Mouse (Mus musculus) right cerebral cortex, adult 2 months (tissue): ENCODE data around the gene Pmm1.

Experiments
- DNase-seq, 2 experiments: peaks; one replicate each; pipeline ENCODE4 v3.0.0; 2021 to 2022; ENCODE audit warnings: low spot score in 2 of 2

Gene Pmm1

DNA sequence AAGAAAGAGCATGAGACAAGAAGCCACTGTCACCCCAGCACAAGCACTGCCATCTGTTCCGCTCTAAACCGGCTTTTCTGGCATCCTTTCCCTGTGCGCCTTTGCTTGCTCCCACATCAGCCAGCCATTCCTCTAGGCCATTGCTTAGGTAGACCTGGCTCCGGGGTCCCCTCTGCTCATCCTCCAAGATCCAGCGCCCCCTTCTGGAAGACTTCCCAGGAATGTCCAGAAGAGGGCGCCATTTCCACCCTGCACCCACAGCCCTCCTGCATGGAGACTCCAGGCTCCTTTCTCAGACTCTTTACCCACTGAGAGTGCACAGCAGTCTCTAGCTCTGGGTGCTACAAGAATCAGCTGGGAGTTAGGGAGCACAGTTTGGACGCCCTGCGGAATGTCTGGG, 4.3 kb downstream of the Pmm1 start:
- peak in 1 of 2 experiments; percentile 60 for DNase-seq

DNA sequence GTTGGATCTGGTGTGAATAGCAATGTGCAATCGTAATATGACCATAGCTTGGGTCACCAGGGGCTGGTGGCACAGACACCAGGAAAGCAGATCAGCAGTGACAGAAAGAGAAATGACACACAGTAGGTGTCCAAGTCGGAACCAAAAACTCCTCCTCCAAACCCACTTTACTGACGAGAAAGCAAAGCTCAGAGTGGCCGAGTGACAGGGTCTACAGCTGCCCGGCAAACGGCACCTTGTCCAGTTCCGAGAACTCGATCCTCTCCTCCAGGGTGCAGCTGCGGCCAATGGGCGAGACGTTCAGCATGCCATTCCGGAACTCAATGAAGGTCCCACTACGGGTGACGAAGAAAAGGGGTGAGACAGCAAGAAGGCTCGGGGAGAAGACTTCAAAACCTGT, 5.3 kb downstream of the Pmm1 start:
- DNase-seq: no peak

DNA sequence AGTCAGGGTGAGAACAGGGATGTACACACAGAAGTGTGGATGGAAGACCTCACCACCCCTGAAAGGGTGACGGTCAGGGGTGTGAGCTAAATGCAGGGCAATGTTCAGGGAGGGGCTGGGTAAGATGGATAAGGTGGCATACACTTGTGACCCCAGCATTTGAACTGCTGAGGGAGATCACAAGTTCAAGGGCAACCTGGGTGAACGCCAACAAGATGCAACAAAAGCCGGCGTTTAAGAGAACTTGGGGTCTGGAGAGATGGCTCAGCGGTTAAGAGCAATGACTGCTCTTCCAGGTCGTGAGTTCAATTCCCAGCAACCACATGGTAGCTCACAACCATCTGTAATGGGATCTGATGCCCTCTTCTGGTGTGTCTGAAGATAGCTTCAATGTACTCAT, 6.0 kb downstream of the Pmm1 start:
- no peak for DNase-seq

DNA sequence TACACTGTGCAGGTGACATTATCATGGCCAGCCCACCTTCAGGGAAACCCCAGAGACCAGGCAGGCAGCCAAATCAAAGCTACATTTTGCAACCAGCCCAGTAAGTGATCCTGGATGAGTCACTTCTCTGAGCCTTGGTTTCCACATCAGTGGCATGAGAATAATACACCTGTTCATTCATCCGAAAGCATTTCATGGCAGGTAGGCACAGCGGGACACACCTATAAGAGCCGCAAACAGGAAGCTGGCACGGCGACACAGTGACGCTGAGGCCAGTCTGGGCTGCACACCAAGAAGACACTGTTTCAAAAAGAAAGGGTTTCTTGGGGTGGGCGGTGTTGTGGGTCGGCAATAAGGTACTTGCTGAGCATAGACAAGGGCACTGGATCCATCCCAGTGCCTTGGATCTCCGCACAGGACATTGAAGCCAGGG, 6.6 kb downstream of the Pmm1 start:
- no peak for DNase-seq

DNA sequence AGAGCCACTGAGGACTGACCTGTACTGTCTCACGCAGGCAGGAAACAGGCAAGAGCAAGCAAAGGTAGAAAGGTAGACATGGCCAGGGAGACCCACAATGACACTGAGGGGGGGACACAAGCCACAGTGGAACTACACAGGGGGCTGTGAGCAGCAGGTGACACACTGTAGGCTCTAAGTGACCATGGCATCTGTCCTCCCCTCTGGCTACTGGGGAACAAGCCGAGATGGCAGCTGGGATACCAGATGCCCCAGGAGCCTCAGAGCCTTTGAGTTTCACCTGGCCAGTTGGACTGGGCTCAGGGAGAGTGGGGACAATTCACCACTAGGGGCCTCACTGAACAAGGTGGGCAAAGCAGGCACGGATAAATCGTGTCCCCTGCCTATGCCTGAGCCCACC, 8.4 kb downstream of the Pmm1 start:
- no peak for DNase-seq

DNA sequence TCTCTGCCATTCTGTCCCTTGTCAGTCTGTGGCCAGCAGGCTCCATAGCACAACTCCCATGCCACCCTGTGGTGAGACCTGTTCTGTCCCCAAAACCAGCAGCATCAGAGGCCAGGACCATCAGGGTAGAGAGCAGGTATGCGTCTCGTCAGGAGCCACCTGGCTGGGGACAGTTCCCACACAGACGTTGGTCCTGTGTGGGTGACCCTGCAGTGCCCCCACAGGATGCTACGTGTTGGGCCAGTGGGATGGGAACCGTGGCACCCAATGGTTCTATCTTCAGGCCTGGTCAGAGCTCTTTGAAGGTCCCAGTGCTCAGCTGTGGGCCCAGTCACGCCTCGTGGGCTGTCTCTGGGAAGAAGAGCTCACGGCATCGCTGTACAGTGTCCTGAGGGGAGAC, 9.6 kb downstream of the Pmm1 start:
- no peak for DNase-seq

DNA sequence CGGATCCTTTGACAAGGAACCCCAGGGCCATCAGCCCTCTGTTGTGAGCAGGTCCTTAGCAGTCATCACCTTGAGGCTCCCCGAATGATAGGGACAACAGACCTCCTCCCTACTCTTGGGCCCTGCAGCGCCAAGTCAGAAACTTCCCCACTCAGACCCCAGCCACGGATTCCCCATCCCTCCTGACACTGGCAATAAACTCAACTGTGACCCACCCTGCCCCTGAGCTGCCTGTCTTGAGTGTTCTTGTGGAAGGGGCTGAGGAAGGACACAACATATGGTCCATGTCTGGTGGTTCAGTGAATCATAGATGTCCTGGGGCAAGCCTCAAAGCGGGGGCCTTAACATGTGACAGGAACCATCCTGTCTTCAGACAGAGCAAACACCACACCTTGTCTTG, 10.0 kb downstream of the Pmm1 start:
- no peak for DNase-seq

DNA sequence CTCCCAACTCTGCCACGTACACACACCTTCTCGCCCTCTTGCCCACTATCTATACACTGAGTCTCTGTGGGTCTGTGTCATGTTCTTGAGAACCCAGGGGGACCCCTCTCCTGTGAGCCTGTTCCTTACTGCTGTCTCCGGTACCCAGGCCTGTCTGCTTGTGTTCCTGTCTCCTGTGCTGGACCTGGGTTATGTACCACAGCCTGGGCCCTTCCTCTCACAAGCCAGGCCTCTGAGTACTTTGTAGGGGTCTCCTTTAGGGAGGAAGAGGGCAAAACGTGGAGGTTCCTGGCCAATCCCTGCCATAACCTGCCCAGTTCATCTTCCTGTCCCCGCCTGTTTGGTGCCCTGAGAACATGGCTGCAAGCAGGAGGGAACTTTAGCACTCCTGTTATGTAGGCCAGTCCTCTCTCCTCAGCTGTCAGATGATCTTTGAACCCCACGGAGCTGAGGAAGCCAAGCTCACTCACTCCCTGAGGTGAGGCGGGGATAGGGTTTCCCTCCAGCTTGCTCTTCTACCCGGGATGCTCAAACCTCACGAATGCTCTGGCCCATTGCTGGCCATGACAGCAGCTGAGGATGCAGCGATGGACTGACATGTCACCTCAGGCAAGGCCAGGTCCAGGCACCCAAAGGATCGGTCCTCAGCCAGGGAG, 11.1 kb downstream of the Pmm1 start:
- DNase-seq: no peak

DNA sequence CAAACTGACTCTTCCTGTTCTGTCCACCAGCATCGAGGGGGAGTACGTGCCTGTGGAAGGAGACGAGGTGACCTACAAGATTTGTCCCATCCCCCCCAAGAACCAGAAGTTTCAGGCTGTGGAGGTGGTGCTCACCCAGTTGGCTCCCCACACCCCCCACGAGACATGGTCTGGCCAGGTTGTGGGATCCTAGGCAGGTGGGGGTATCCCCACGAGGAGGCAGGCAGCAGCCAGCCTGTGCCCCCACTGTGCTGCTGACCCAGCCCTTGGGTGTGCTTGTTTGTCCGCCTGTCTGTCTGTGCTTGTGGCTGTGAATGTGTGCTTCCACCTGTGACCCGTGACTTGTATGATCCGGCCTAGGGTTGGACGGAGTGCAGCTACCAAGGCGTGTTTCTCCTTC, 11.7 kb downstream of the Pmm1 start:
- no peak for DNase-seq

DNA sequence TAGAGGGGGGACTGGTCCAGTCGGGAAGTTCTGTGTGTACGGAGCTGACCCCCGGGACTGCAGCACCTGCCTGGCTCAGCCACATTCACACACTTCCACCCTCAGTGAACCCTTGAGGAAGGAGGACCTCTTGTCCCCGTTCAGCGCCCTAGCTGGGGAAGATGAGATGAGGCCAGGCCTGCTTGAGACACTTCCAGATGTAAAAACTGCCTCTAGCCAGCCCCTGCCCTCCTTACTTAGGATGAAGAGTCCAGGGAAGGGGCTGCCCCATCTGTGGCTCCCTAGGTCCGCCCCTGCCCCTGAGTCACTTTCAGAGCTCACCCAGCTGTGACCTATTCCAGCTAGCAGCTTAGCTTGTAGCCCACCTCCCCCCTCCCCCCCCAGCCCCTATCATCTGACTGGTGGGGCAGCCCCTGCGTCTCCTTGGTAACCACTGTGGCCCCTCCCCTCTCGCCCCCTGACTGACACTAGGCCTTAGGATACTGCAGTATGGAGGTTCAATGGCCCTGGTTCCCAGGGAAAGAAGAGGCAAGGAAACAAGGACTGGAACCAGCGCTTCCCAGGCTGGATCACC, 17.5 kb downstream of the Pmm1 start:
- DNase-seq: no peak

DNA sequence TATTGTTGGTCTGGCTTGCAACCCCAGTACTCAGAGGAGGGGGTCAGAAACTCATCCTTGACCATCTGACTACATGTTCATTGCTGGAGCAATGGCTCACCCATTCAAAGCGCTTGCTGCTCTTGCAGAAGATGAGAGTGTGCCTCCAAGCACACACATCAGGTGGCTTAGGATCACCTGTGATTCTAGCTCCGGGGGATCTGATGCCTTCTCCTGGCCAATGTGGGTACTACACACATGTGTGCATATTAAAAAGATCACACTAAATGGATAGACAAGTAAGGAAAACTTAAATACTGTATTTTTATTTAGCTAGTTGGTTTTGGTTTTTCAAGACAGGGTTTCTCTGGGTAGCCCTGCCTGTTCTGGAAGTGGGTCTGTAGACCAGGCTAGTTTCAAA, 19.7 kb downstream of the Pmm1 start:
- no peak for DNase-seq

DNA sequence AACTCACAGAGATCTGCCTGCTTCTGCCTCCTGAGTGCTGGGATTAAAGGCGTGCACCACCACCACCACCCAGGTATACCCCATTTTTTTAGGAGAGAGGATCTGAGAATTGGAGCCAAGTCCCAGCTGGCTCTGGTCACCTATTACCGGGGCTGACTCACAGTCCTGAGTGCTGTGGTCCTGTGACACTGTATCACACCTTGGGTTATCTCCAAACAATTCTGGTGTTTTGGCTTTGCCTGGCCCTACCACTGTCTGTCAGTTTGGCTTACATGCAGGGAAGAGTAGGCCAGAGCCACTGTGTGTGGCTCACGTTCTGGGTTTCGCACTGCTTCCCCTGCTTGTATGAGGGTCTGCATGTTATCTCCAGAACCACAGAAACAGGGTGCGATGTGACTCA, 20.5 kb downstream of the Pmm1 start:
- DNase-seq: no peak

DNA sequence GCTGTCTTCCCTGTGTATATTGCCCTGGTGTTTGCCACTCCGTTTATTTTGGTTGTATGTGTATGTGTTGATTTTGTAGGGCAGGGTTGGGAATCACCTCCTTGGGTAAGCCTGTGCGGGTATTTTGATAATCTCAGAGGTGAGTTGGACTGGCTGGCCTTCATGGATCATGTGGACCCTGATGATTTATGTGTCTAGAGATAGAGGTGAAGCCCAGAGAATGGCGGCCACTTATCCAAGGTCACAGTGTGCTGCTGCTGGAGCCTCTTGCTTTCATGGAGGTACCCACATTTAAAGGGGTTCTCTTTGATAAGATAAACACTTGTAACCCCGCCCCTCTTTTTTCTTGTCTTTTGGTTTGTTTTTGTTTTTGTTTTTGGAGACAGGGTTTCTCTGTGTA, 21.0 kb downstream of the Pmm1 start:
- DNase-seq: no peak

DNA sequence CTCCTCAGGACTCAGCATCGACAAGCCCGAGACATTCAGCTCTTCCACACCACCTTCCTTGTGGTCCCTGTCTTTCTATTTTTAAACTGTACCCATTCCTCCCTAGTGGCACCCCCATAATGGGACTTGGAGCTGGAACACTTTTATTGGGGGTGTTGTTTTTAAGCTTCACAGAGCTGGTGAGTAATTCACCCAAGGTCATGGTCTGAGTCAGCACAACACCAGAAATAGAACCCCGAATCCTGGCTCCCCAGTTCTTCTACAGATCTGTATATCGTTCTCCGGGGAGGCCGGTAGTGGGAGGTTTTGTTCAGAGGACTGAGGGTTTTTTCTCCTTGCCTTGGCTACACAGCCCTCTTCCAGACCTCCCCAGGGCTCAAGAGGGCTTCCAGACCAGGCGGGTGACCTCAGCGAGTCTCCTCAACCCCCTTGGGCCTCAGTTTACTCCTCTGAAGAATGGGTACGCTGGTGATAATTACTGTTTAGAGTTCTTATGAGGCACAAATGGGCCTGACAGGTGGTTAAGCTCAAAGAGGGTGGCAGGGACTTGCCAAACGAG, 21.5 kb downstream of the Pmm1 start:
- no peak for DNase-seq

DNA sequence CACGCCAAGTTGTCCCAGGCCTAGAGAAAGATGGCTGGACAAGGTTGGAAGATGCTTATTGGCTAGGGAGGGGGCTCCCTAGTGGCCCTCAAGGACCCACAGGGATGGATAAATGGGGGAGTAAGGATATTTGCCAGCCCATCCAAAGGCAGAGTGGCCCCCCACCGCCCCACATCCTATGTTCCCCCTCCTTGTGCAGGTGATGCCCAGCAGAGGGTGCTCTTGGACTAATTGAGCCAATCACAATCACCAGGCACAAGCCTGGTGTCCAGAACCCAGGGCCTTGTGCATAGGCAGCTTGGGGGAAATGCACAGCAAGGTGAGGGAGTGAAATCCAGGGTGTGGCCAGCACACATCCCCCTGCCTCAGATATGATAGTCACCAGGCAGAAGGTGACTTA, 22.5 kb downstream of the Pmm1 start:
- DNase-seq: peak; percentile 59 to 71

DNA sequence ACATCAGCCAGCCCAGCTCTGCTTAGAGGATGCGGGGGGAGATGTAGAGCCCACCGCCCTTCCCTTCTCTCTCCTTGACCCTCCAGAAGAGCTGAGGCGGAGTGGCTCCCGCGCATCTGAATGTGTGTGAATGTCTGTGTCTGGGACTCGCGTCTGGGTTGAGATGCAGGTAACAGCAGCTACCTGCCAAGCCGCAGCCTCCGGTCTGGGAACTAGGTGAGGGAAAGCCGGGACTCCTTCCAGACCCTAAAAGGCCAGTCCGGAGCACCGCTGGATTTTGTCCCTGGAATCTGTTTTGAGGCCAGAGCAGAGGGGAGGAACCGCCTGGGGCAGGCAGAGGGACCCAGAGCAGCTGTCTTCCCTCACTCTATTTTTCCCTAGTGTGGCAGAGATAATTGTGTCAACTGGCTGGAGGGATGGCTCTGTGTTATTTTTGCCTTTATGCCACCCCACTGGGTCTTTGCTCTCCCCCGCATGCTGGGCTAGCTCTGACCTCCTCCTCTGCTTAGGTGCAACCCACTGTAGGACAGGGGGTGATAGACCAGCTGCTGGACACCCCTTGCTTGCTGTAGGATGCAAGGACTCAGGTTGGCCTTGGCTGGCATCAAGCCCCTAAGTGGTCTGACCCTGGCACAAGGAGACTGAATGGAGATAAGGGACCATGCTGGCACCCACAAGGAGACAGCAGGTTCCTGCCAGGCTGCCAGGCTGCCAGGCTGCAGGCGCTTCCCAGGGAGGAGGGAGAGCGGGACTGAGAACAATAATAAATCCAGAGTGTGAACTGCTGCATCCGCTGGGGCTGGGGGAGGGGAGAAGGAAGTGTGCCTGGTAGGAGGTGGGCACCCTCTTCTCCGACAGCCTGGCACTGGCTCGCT, 23.4 kb downstream of the Pmm1 start:
- peak; percentile 80 to 82 for DNase-seq

DNA sequence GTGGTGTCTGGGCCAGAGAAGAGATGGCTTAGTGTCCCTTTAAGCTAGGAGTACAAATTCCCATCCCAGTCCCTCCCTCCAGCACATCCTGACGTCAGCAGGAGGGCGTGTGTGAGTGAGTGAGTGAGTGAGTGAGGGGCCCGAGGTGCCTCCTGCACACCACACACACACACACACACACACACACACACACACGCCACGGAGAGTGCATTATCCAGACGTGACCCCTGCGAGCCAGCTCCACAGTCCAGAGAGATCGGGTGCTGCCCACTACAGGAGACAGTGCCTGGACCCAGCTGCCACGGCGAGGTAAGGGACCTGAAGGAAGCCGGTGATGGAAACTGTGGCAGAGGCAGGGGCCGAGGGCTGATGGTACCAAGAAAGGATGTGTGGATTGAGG, 24.1 kb downstream of the Pmm1 start, which contains the start of gene Csdc2:
Gene Csdc2, plus strand, starts transcription at position 81 of the 400 bp plus-strand sequence.
- DNase-seq: peak; percentile 66 to 77

DNA sequence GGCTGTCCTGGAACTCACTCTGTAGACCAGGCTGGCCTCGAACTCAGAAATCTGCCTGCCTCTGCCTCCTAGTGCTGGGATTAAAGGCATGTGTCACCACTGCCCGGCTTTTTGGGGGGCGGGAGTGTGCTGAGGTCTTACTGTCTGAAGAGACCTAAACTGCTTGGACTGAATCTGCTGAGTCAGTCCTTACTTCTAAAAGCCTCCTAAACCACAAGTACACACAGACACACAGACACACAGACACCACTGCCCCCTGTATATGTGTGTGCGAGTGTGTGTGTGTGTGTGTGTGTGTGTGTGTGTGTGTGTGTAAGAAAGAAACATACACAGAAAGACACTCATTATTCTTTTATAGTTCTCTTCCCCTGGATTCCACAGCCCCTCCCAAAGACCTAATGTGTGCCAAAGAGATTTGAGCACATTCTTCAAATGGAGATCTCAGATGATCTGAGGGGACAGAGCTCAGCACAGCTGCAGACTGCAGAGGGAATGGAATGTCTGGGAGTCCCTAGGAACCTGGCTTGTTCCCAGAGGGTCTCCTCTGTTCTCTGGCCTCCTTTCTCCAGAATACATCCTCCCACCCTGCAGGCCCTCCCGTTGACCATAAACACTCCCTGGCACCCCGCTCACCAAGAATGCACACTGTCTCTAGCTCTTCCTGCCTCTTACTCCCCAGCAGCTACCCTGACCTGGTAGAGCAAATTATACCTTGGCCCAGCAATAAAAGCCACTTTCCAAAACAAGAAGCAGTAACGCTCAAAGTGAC, 24.7 kb downstream of the Pmm1 start:
- no peak for DNase-seq

DNA sequence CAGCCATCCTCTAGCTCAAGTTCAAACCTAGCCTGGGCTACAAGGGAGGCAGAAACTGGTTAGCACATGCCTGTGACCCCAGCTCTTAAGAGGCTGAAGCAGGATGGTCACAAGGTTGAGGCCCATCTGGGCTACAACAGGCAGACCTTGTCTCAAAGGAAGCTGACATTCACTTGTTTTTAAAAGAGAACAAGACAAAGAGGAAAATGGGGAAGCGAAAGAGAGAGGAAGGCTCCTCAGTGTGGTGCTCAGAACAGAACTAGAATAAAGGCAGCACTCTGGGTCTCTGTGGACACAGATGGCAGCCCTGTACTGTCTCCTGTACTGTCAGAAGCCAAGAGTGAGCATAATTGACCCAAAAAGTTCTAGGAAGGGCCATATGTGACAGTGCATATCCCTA, 26.7 kb downstream of the Pmm1 start:
- DNase-seq: no peak

DNA sequence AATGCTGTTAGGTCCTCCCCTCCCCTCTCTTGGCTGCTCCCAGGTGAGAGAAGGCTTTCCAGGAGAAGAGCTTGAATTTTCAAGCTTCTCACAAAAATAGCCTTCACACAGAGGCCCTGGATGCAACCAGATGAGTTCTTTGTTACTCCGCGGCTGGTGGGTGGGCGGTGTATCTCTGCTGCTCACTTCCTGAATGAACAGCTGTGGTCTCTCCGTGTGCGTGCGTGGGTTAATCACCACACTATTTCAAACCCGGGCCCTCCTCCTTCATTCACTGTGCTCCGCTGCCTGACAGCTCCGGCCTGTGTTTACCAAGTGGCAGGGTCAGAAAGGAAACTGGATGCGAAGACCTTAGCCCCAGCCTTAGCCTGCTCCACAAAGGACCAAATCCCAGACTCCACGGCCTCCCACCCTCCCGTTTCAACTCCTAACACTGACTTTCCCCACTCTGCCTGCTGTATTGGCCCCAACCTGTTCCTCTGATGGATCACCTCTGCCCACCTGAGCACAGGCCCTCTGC, 27.7 kb downstream of the Pmm1 start:
- DNase-seq: peak; percentile 83 to 90

DNA sequence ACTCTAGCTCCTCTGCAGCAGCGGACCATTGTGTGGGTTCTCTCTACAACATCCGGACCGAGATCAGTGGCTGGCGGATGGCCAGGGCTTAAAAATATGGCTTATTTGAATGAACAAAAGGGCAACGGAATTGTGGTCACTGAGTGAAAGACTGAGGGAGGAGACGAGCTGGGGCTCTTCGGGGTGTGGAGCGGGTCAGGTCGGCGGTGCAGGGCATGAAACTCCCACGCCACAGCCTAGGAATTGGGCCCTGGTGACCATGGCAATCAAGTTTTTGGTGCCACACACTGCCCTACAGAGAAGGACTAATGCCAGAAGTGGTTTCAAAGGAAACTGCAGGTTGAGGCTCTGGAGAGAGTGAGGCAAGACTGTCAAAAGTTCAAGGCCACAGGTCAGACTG, 32.5 kb downstream of the Pmm1 start:
- no peak for DNase-seq

DNA sequence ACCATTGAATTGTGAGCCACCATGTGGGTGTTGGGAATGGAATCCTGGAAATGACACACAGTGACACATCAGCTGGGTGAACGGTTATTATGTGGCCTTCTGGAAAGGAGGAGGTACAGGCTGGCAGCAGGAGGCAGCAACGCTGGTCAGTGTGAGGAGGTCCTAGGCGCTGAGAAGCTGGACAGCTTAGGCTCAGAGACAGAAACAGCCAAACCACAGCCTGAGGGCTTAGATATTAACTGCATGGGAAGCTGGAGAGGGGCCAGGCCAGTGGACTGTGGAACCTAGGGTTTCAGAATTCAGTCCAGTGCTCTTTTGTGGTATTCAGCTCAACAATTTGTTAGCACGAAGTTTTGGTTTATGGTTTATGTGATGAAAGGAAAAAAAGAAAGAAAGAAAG, 33.0 kb downstream of the Pmm1 start:
- no peak for DNase-seq
